ENCODE assay signal across 8 mouse cellular contexts in genomic region chr12:108554861-108555556, GRCm38 (mm10). TPM values are rescaled to one million over a fixed set of nuclear protein-coding genes. Genes with fewer than 3 reads are reported as not detected.
DNase-seq lines count a peak whose midpoint lies in the region; ATAC-seq and TF ChIP-seq lines count a peak whose summit lies in the region.

No protein-coding gene starts in this region.

- H3K4me3 ChIP-seq in erythroblast, embryonic 14.5 days (replicated peaks), result peak overlapping the region; percentile 63
- H3K4me3 ChIP-seq in forebrain, postnatal 0 days (ENCODE audit: low read depth, low read length), result peak overlapping the region; percentile 97
- peak overlapping the region; percentile 36 for H3K4me3 ChIP-seq in myocyte

- TF ChIP-seq POLR2A in myocyte (IDR thresholded peaks at IDR 0.05; ENCODE audit: insufficient read length, low read depth), result no peak

- H3K9me3 ChIP-seq in erythroblast, embryonic 14.5 days (ENCODE audit: control insufficient read depth, low read length), result no peaks in the 10 kb centered on the region
- H3K9me3 ChIP-seq in forebrain, postnatal 0 days (ENCODE audit: low read length), result no peaks in the 10 kb centered on the region

- peak overlapping the region; percentile 96 for H3K27ac ChIP-seq in forebrain, postnatal 0 days (ENCODE audit: low read depth, low read length)

- H3ac ChIP-seq in myocyte (ENCODE audit: control insufficient read depth, insufficient read length), result peak overlapping the region; percentile 57

- no peak for TF ChIP-seq CTCF in forebrain, postnatal 0 days (IDR thresholded peaks at IDR 0.05; ENCODE audit: low read depth)

- intact Hi-C loops in left cerebral cortex, postnatal 4 days (cut with DNase I), result loop anchor here (5.0 kb wide), 1 partner anchor 202 kb away; no protein-coding TSS in a partner anchor

- peak overlapping the region; percentile 95 for H3K9ac ChIP-seq in forebrain, postnatal 0 days

- peak overlapping the region; percentile 66 for H3K4me2 ChIP-seq in forebrain, postnatal 0 days (ENCODE audit: low read depth)
- peak overlapping the region; percentile 68 for H3K4me2 ChIP-seq in myocyte (ENCODE audit: low read depth)

- H3K36me3 ChIP-seq in erythroblast, embryonic 14.5 days (ENCODE audit: control insufficient read depth), result no peaks in the 10 kb centered on the region
- H3K36me3 ChIP-seq in forebrain, postnatal 0 days (ENCODE audit: insufficient read depth), result no peaks in the 10 kb centered on the region
- no peaks in the 10 kb centered on the region for H3K36me3 ChIP-seq in myocyte (ENCODE audit: control insufficient read depth, insufficient read depth)

- no peak for ATAC-seq in erythroblast, adult 5-6 weeks (replicated peaks; ENCODE audit: low FRiP score, poor library complexity, severe bottlenecking)
- peak; percentile 76 for ATAC-seq in forebrain, postnatal 0 days
- no peak for ATAC-seq in inflammation-experienced regulatory T-cells, adult 6 months

- H3K79me2 ChIP-seq in myocyte (ENCODE audit: control insufficient read depth, insufficient read depth), result peaks cover 37% of the 10 kb centered on the region

- peak; percentile 17 to 23 for DNase-seq in thymus, adult 18-20 months
- DNase-seq in thymus, postnatal 0 days (ENCODE audit: low spot score), result no peak
- DNase-seq in forebrain, postnatal 0 days, result peak; percentile 62
- DNase-seq in left cerebral cortex, postnatal 4 days, result peak; percentile 41

- H3K27me3 ChIP-seq in erythroblast, embryonic 14.5 days (ENCODE audit: control insufficient read depth), result peaks cover 46% of the 10 kb centered on the region
- no peaks in the 10 kb centered on the region for H3K27me3 ChIP-seq in forebrain, postnatal 0 days (ENCODE audit: insufficient read depth, low read length)
- no peaks in the 10 kb centered on the region for H3K27me3 ChIP-seq in myocyte (ENCODE audit: control insufficient read depth, insufficient read depth, insufficient read length)

- peaks cover 6% of the 10 kb centered on the region for H3K4me1 ChIP-seq in erythroblast, embryonic 14.5 days (ENCODE audit: control insufficient read depth)
- H3K4me1 ChIP-seq in forebrain, postnatal 0 days (ENCODE audit: insufficient read depth), result peaks cover 26% of the 10 kb centered on the region

- 7% methylated on average over 47 of the region's 100 CpGs for WGBS in forebrain, postnatal 0 days

TF ChIP-seq in myocyte, 11 proteins besides CTCF, POLR2A, EP300 and RAD21:
- TF ChIP-seq MYOG (IDR thresholded peaks at IDR 0.05; ENCODE audit: control insufficient read depth in 1 of 3, insufficient read depth in 1 of 3, insufficient read length in 2 of 3, low read depth in 2 of 3) (peak in 2 of 3 experiments; percentile 14 to 24), MYOD1 (IDR thresholded peaks at IDR 0.05; ENCODE audit: control insufficient read depth in 1 of 3, insufficient read length in 2 of 3, low read depth in 2 of 3) (peak in 1 of 3 experiments; percentile 20), E2F4 (IDR thresholded peaks at IDR 0.05; ENCODE audit: insufficient read depth) (no peak)
TF ChIP-seq in myocyte: peak in this region for 2.

RNA-seq across cellular contexts. Expression of gene Evl, which starts 0.5 kb away (rescaled TPM):
- polyA plus RNA-seq in erythroblast, embryonic 14.5 days (2012), result 1.6 and 1.9 TPM in 2 replicates
- 17.1 and 34.7 TPM in 2 replicates for total RNA-seq in erythroblast, adult 5-6 weeks (2015; ENCODE audit: low replicate concordance)
- 10.3 and 23.2 TPM in 2 replicates for total RNA-seq in erythroblast, adult 5-6 weeks (2017; ENCODE audit: low replicate concordance)
- 69.7 and 73.8 TPM in 2 replicates for polyA plus RNA-seq in thymus, postnatal 0 days (2015; fragmentation: Nextera tagmentation; extraction: Ambion mirVana)
- total RNA-seq in forebrain, postnatal 0 days (2014; rRNA removed), result 183 and 192 TPM in 2 replicates
- polyA plus RNA-seq in forebrain, postnatal 0 days (2015; fragmentation: Nextera tagmentation; extraction: Ambion mirVana), result 251 and 260 TPM in 2 replicates
- 100 to 1,000 TPM; 585 to 625 TPM for total RNA-seq in left cerebral cortex, postnatal 4 days (2021)
- polyA plus RNA-seq in myocyte (2012; fragmentation: generic; extraction: Trizol), result 71.5 TPM
- polyA plus RNA-seq in inflammation-experienced regulatory T-cells, adult 6 months (2017; shearing (Covaris generic)), result 100 to 1,000 TPM; 124 to 306 (median 304) TPM

Comparison
In these comparisons a context has a peak if more than half of its experiments do, and no peak if none do; other contexts are left out.
1. H3K4me3 ChIP-seq: peak in every context shown above with its lines; median percentile 97 in forebrain, postnatal 0 days; 63 in erythroblast, embryonic 14.5 days; 36 in myocyte.
2. RNA of gene Evl, which starts 0.5 kb away (polyA plus RNA-seq): 124 to 306 TPM in inflammation-experienced regulatory T-cells, adult 6 months, 251 to 260 TPM in forebrain, postnatal 0 days, 69.7 to 73.8 TPM in thymus, postnatal 0 days and 71.5 TPM in myocyte (single experiment); 1.6 to 1.9 TPM in erythroblast, embryonic 14.5 days; every median in the first group is over 10 times any median in the second.